Mouse (Mus musculus) intestine, postnatal 0 days (tissue): ENCODE measurements around the gene Espl1. TPM values are rescaled to one million over a fixed set of nuclear protein-coding genes. Genes with fewer than 3 reads are reported as not detected.

ENCODE experiments used
- ATAC-seq: fragments of 200-750 bp; cut with Nextera tagmentation; 2 replicates; pipeline ENCODE4 v1.8.0; 2017; ENCODE audit warnings: mild to moderate bottlenecking, moderate TSS enrichment, moderate library complexity
- H3K27ac ChIP-seq: fragments of 300-500 bp; sonication (generic); 2 replicates; pipeline ENCODE4 v1.5.1; 2014; ENCODE audit warnings: mild to moderate bottlenecking, low read depth, low read length, moderate library complexity
- H3K27me3 ChIP-seq: fragments of 300-500 bp; sonication (generic); replicated peaks from 2 replicates; pipeline ENCODE4 v1.6.1; 2014; ENCODE audit warnings: low read length, mixed read lengths; ENCODE audit not compliant: control insufficient read depth, insufficient read depth
- H3K36me3 ChIP-seq: fragments of 300-500 bp; sonication (generic); 2 replicates; pipeline ENCODE4 v1.6.1; 2014; ENCODE audit warnings: mild to moderate bottlenecking, moderate library complexity; ENCODE audit not compliant: control insufficient read depth, insufficient read depth
- H3K4me1 ChIP-seq: fragments of 300-500 bp; sonication (generic); replicated peaks from 2 replicates; pipeline ENCODE4 v1.6.1; 2014; ENCODE audit warnings: antibody characterized with exemption, low read length, mixed read lengths; ENCODE audit not compliant: control insufficient read depth, insufficient read depth
- H3K4me2 ChIP-seq: fragments of 300-500 bp; sonication (generic); replicated peaks from 2 replicates; pipeline ENCODE4 v1.6.1; 2014; ENCODE audit warnings: low read depth, mild to moderate bottlenecking, moderate library complexity
- H3K4me3 ChIP-seq: fragments of 300-500 bp; sonication (generic); 2 replicates; pipeline ENCODE4 v1.5.1; 2014; ENCODE audit warnings: low read depth, low read length
- H3K9ac ChIP-seq: fragments of 300-500 bp; sonication (generic); 2 replicates; pipeline ENCODE4 v1.6.1; 2014; ENCODE audit warnings: mild to moderate bottlenecking, low read depth, low read length
- H3K9me3 ChIP-seq: fragments of 300-500 bp; sonication (generic); 2 replicates; pipeline ENCODE4 v1.6.1; 2016; ENCODE audit warnings: mixed run types; ENCODE audit not compliant: control insufficient read depth
- CTCF ChIP-seq: sonication (generic); IDR thresholded peaks from 2 replicates; pipeline ENCODE4 v1.5.1; 2016; ENCODE audit warnings: low read depth, mild to moderate bottlenecking, control low read depth, antibody characterized with exemption, moderate library complexity
- WGBS: fragments of 180-500 bp; shearing (Covaris S2); extraction: QIAGEN DNeasy Blood & Tissue Kit; methylation state at CpG from one replicate; pipeline ENCODE4 v1.1.7; 2014; 5-methylcytosine and 5-hydroxymethylcytosine counted together
- polyA plus RNA-seq: library from polyadenylated mRNA; unstranded; fragments of >200 nt; fragmentation: Nextera tagmentation; extraction: Ambion mirVana; gene quantifications from 2 replicates; pipeline ENCODE4 v1.2.1, GENCODE M21; 2015

Gene Espl1
- polyA plus RNA-seq, 1 experiment from 2014 or later: 5.4 TPM

DNA sequence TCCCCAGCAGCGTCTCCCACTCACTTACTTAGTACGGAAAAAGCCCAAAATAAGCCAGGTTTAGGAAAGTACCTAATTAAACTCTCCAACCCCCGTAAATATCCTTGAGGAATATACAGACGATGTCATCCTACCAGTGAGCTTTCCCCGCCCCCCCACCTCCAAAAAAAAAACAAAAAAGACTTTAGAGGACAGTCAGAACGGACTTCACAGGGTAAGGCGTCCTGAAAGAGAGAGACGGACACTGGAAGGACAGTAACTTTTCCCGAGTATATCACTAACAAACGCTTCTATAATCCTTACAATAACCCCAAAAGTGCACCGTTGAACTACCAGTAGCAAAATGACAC lies 54.9 kb downstream of the Espl1 start:
- WGBS: 6% methylated on average over 11 of the region's 11 CpGs
- Histone ChIP-seq H3K27me3 (peaks cover 11% of the 10 kb centered on the region; the same call in 1 of the 2 replicates), H3K27ac (peak overlapping the region; percentile 46; the same call in 1 of the 2 replicates), H3K4me1 (no peaks in the 10 kb centered on the region), H3K4me2 (peak overlapping the region; percentile 90), H3K9ac (peak overlapping the region; percentile 78), H3K4me3 (peak overlapping the region; percentile 81), H3K36me3 (no peaks in the 10 kb centered on the region; the same call in 1 of the 2 replicates), H3K9me3 (no peaks in the 10 kb centered on the region)
- no peak for TF ChIP-seq CTCF
- 0 out of 2 replicates have a peak, but pooled peaks have one; percentile 20 for ATAC-seq

DNA sequence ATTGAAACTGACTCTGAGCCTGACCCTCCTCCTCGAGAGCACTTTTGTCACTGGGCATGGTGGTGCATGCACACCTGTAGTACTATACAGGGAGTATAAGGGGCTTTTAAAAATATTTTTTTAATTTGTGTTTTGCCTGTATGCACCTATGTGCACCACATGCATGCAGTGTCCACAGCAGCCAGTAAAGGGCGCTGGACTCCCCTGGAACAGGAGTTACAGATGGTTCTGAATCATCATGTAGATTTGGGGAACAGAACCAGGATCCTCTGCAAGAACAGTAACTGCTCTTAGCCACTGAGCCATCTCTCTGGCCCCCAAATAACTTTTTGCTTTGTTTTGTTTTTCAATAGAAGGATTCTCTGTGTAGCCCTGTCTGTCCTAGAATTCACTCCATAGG lies 56.1 kb downstream of the Espl1 start:
- Histone ChIP-seq H3K9ac (no peak overlapping the region), H3K4me3 (no peak overlapping the region), H3K9me3 (no peaks in the 10 kb centered on the region), H3K36me3 (no peaks in the 10 kb centered on the region), H3K27ac (no peak overlapping the region), H3K4me2 (no peak overlapping the region), H3K27me3 (peaks cover 24% of the 10 kb centered on the region), H3K4me1 (no peaks in the 10 kb centered on the region)
- ATAC-seq: no peak
- TF ChIP-seq CTCF: peak; percentile 47
- 52% methylated on average over 2 of the region's 2 CpGs for WGBS

DNA sequence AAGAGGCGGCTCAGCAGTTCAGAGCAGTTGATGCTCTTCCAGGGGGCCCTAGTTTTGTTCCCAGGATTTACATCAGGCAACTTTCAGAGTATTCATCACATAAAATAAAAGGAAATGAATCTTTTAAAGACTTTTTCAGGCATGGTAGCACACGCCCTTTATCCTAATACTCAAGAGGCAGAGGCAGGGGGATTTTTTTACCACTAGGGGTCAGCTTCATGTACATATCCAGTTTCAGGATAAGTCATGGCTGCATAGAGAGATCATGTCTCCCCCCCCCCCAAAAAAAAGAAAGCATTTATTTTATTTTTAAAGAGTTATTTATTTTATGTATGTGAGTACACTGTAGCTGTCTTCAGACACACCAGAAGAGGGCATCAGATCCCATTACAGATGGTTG lies 57.9 kb downstream of the Espl1 start:
- 86% methylated on average over 2 of the region's 2 CpGs for WGBS
- H3K4me3 ChIP-seq: no peak overlapping the region
- H3K9ac ChIP-seq: no peak overlapping the region
- ATAC-seq: no peak
- peaks cover 41% of the 10 kb centered on the region for H3K27me3 ChIP-seq
- TF ChIP-seq CTCF: peak; percentile 20; the same call in 1 of the 2 replicates
- no peak overlapping the region for H3K27ac ChIP-seq
- H3K4me1 ChIP-seq: no peaks in the 10 kb centered on the region
- no peaks in the 10 kb centered on the region for H3K36me3 ChIP-seq
- H3K9me3 ChIP-seq: no peaks in the 10 kb centered on the region
- no peak overlapping the region for H3K4me2 ChIP-seq

DNA sequence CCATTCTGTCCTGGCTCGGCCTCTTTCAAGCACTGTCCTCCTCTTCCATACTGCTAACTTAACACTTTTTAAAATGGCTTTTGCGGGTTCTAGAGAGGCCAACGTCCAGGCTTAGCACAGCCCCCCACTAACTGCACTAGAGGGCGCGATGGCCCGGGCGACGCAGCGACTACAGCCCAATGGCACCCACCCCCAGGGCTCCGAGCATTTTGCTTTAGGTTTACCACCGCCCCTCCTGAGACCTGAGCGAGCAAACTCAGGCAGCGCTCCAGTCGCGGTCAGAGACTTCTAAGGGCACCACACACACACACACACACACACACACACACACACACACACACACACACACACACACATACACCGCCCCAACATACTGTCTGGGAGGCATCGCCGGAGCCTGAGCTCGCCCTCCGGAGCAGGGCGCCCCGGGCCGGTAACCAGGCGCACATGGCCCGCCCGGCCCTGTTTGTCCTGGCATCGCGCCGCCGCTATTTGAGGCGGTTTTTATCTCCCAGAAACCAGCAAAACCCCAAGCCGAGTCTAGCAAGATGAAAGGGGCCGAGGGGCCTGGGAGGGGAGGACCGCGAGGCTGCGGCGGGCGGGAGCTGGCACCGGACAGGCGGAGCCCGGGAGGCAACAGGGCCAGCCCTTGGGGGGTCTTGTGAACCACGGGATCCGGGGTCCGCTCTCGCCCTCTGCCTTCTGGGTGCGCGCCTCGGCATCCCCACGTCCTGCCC lies 59.2 kb downstream of the Espl1 start:
- no peaks in the 10 kb centered on the region for H3K9me3 ChIP-seq
- 0 out of 2 replicates have a peak overlapping the region, but pooled peaks have one; percentile 48 for H3K9ac ChIP-seq
- peak overlapping the region; percentile 86 for H3K4me2 ChIP-seq
- no peaks in the 10 kb centered on the region for H3K36me3 ChIP-seq
- ATAC-seq: no peak
- H3K4me1 ChIP-seq: no peaks in the 10 kb centered on the region
- WGBS: 1% methylated on average over 41 of the region's 49 CpGs
- H3K27ac ChIP-seq: no peak overlapping the region
- TF ChIP-seq CTCF: peak; percentile 58
- H3K4me3 ChIP-seq: peak overlapping the region; percentile 46
- H3K27me3 ChIP-seq: peaks cover 50% of the 10 kb centered on the region

DNA sequence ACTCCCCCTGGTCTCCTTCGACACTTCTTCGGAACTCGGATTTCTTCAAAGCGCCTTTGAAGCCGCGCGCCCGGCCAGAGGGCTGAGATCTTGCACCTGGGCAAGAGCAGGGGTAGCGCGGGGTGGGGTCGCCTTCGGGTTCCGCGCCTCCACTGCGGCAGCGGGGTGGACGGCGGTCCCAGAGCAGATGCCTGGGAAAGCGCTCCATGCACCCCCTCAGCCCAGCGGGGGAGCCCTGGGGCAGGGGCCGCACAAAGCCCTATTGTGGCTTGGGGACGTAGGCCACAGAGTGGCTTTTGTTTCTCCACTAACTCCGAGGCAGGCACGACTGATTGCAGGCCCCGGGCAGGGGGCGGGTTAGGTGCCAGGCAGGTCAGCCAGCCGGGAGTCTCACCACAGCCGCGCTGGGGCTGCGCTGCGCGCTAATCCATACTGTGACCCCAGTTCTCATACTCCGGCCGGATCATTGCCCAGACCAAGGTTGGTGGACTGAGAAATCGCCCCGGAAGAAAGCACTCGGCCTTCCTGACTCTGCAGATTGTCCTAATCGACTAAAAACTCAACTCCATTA lies 59.9 kb downstream of the Espl1 start:
- H3K9ac ChIP-seq: 0 out of 2 replicates have a peak overlapping the region, but pooled peaks have one; percentile 48
- H3K27ac ChIP-seq: no peak overlapping the region
- peaks cover 52% of the 10 kb centered on the region for H3K27me3 ChIP-seq
- H3K4me3 ChIP-seq: peak overlapping the region; percentile 46
- H3K36me3 ChIP-seq: no peaks in the 10 kb centered on the region
- H3K4me1 ChIP-seq: no peaks in the 10 kb centered on the region
- no peaks in the 10 kb centered on the region for H3K9me3 ChIP-seq
- peak overlapping the region; percentile 86 for H3K4me2 ChIP-seq
- 8% methylated on average over 38 of the region's 38 CpGs for WGBS
- no peak for TF ChIP-seq CTCF
- ATAC-seq: no peak

DNA sequence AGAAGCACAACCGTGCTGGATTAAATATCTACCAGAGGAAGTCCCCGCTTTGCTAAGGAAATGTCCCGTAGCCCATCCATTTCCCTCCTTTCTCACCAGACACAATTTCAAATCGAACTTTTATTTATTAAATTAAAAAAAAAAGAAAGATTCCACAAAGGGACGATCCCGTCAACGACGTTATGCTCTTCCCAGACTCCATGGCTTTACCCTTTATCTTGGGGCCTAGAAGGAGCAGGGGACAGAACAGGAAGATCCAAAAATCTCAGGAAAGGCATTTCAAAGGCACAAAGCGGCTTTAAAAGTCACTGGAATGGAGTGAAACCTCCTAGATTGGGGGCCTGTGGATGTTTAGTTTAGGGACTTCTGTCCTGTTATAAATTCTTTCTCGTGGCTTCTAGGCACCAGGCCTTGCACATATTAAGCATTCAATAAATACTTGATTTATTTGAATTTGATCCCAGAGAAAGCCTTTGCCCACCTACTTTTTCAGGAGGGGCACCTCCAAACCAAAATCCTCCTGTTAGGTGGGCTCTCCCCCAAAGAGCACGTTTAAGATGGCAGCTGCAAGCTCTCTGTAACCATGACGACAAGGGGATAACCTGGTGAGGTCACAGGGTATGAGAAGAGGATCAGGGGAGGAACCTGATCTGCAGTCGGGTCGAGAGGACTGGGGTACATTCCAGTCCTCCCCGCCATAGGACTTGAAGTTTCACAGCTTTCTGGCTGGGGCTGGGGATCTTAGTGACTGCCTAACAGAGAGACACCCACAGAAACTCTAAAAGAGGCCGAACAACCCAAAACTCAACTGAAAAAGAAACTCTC lies 60.6 kb downstream of the Espl1 start:
- no peak for TF ChIP-seq CTCF
- Histone ChIP-seq H3K36me3 (no peaks in the 10 kb centered on the region), H3K27me3 (peaks cover 52% of the 10 kb centered on the region), H3K27ac (no peak overlapping the region), H3K9ac (no peak overlapping the region), H3K4me3 (no peak overlapping the region), H3K4me1 (no peaks in the 10 kb centered on the region), H3K9me3 (no peaks in the 10 kb centered on the region), H3K4me2 (no peak overlapping the region)
- 67% methylated on average over 16 of the region's 16 CpGs for WGBS
- ATAC-seq: no peak
